Mouse (Mus musculus) right cerebral cortex, postnatal 10 days (tissue): ENCODE data around the gene Cd81.

Experiments used
- DNase-seq, 2 experiments: peaks; one replicate each; pipeline ENCODE4 v3.0.0; 2021; ENCODE audit warnings: low spot score in 2 of 2

Cd81 gene

GRCm38 (mm10) chr7:143070506-143071070, 18.0 kb downstream of the Cd81 start:
- no peak for DNase-seq

GRCm38 (mm10) chr7:143072605-143073004, 20.1 kb downstream of the Cd81 start:
- no peak for DNase-seq

GRCm38 (mm10) chr7:143073086-143073485, 20.5 kb downstream of the Cd81 start:
- peak in 1 of 2 experiments; percentile 55 for DNase-seq

GRCm38 (mm10) chr7:143075394-143075793, 22.9 kb downstream of the Cd81 start:
- no peak for DNase-seq

- DNase-seq: no peak
Measured at GRCm38 (mm10) chr7:143077351-143077750, 24.8 kb downstream of the Cd81 start.

GRCm38 (mm10) chr7:143082024-143082423, 29.5 kb downstream of the Cd81 start:
- DNase-seq: no peak

GRCm38 (mm10) chr7:143083708-143084107, 31.2 kb downstream of the Cd81 start:
- no peak for DNase-seq

GRCm38 (mm10) chr7:143086366-143086765, 33.8 kb downstream of the Cd81 start:
- peak in 1 of 2 experiments; percentile 62 for DNase-seq

GRCm38 (mm10) chr7:143087070-143087579, 34.6 kb downstream of the Cd81 start:
- DNase-seq: peak in 1 of 2 experiments; percentile 46

- DNase-seq: no peak
Measured at GRCm38 (mm10) chr7:143093847-143094246, 41.3 kb downstream of the Cd81 start.

- DNase-seq: peak in 1 of 2 experiments; percentile 61
Measured at GRCm38 (mm10) chr7:143094592-143095553, 42.3 kb downstream of the Cd81 start, which contains the start of gene Trpm5. Trpm5 (minus strand) TSS chr7:143094642.

GRCm38 (mm10) chr7:143095554-143095907, 43.0 kb downstream of the Cd81 start:
- no peak for DNase-seq

GRCm38 (mm10) chr7:143100759-143101158, 48.2 kb downstream of the Cd81 start:
- DNase-seq: no peak

GRCm38 (mm10) chr7:143105258-143105897, 52.8 kb downstream of the Cd81 start:
- DNase-seq: no peak

GRCm38 (mm10) chr7:143106062-143106461, 53.5 kb downstream of the Cd81 start, which contains the start of gene Kcnq1:
Kcnq1 (plus strand) TSS chr7:143106362.
- DNase-seq: no peak

- peak in 1 of 2 experiments; percentile 26 for DNase-seq
Measured at GRCm38 (mm10) chr7:143106672-143107465, 54.3 kb downstream of the Cd81 start.

- DNase-seq: no peak
Measured at GRCm38 (mm10) chr7:143108200-143108599, 55.7 kb downstream of the Cd81 start.

- no peak for DNase-seq
Measured at GRCm38 (mm10) chr7:143108996-143109660, 56.6 kb downstream of the Cd81 start.

GRCm38 (mm10) chr7:143109696-143110095, 57.2 kb downstream of the Cd81 start:
- no peak for DNase-seq

- DNase-seq: no peak
Measured at GRCm38 (mm10) chr7:143110803-143111202, 58.3 kb downstream of the Cd81 start.

- DNase-seq: no peak
Measured at GRCm38 (mm10) chr7:143111719-143112118, 59.2 kb downstream of the Cd81 start.
